Mouse (Mus musculus) ES-Bruce4 (cell line): ENCODE data around the gene Lrrc52.
A peak's percentile ranks its signal among the peaks of the same experiment; 100 is the strongest.

Experiments used
- CTCF ChIP-seq: IDR thresholded peaks from one replicate; pipeline ENCODE4 v1.8.1; 2011; ENCODE audit warnings: low read depth, low read length
- EP300 ChIP-seq: IDR thresholded peaks from 2 replicates; pipeline ENCODE4 v1.6.1; 2011; ENCODE audit warnings: low read depth, low read length; ENCODE audit not compliant: insufficient read depth

GRCm38 (mm10) chr1:167446516-167446915 is 20.1 kb downstream of the Lrrc52 start:
- TF ChIP-seq CTCF = peak; percentile 16
- TF ChIP-seq EP300 = no peak
